Mouse (Mus musculus): Measurements from ENCODE around the gene Ripk4.

Gene Ripk4

DNA sequence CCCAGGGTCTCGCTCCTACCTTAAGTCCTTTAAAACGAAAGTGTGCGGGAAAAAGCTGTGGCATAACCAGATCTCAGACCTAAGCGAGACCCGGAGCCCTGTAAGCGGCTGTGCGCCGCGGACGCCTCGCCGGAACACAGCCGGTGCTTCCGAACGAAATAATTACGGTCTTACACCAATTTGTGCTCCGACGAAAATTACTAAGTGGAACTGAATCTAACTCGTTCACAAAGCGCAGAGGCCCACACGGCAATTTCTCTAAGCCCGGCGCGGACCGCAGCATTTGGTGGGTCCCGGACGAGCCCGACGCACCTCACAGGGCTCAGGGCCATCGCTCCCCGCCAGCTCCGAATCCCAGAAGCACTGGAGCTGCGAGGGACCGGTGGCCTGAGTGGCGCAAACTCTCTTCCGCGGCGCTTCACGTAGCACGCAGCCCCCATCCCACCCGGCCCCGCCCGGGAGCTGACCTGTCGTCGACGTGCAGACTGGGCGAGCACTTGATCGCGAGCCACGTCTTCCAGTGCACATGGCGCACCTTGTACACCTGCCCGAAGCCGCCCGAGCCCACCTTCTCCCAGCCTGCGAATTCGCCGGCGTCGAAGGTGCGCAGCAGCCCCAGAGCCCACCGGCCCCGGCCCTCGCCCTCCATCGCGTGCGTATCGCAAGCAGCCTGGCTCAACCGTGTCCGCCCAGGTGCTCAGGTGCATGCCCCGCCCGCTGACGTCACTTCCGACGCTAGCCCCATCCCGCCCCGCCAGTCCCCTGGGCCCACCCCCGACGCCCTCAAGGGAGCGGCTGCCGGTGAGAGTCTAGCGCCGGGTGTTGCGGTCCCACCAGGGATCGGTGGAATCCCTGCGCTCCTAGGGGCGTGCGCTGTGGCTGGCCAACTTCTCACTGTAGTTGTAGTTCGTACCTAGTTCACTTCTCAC lies at the start of gene Ripk4:
TSS of gene Ripk4 (minus strand) at position 727 of the 929 bp plus-strand sequence.
- DNase-seq, result peak; percentile 23

DNA sequence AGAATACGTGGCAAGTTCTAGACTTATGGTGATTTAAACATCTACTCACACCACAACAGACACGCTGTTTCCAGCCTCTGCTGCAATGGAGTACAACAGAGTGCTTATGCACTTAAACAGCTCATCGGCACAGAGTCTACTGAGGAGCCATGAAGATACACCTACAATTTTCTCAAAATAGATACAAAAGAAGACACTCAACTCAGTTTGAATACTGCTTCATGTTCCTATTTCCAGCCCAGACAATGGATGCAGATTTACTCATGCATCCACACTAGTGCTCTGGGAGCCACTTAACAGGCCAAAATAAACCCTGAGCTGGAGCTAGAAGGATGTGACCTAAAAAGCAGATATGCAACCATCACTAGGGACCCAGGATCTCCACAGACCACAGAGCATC lies 45.3 kb upstream of the Ripk4 start:
- DNase-seq, result no peak

DNA sequence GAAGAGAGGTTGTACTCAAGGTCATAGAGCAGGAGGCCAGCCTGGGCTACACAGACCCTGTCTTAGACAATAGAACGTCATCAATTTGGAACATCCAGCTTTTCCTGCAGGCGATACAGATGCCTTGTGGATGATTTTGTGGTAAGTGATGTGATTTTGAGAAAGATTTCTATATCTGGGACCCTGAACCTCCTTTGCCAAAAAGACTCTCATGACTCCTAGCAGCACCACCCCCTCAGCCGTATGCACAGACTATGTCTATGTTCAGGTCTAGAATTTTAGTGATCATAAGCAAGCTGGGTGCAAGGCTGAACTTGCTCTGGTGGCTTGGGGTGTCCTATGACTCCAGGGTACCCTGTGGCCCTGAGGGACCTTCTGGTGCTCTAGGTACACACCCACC lies 42.1 kb upstream of the Ripk4 start:
- no peak for DNase-seq

DNA sequence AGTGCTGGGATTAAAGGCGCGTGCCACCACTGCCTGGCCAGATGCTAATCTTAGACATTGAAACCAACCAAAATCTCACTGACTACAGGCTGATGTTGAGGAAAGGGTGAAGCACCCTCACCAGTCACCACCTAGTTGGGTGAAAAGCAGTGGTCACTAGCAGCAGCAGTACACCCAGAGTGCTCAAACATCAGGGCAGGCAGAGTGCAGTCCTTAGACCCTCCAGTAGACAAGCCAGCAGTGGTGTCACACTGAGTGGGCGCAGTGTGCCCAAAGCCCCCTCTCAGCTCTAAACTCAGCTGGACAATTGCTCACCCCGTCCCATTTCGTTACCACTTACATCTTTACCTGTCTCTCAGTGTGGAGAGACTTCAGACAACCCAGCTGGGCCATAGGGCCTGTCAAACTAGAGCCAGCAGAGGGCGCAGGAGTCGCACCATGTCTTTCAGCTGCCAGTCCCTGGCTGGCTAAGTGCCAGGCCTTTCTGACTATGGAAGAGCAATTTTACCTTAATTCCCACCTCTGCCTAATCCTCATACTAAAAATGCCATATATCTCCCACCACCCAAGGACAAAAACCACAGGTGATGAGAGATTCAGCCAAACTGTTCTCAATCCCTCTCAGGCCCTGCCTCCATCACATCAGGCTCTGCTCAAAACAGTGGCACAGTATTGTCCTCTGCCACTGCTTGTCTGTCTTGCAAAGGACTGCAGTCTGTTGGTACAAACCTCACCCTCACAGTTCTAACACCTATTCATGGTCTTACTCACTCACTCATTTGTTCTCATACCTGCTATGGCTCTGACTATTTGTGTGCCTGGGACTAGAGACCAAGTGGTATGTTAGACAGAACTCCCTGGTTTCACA lies 41.3 kb upstream of the Ripk4 start:
- DNase-seq, result peak; percentile 62

GRCm38 (mm10) chr16:97797950-97798869 lies 34.6 kb upstream of the Ripk4 start:
- DNase-seq, result no peak

DNA sequence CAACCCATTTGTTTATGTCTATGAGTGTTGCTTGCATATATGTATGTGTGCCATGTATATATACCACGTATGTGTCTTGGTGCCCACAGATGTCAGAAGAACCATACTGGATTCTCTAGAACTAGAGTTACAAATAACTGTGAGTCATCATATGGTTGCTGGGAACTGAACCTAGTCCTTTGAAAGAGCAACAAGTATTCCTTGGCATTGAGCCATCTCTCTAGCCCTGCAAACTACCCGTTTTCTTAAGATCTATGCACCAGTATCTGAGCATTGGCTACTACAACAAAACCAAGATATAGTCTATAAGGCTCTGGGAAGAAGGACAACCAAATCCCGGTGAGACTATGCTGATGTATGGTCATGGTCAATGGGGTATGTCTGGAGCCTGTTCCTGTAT lies 33.6 kb upstream of the Ripk4 start:
- DNase-seq, result no peak

- DNase-seq, result no peak
Measured at GRCm38 (mm10) chr16:97794256-97794655, 30.7 kb upstream of the Ripk4 start.

GRCm38 (mm10) chr16:97783057-97783456 lies 19.5 kb upstream of the Ripk4 start:
- DNase-seq, result no peak

DNA sequence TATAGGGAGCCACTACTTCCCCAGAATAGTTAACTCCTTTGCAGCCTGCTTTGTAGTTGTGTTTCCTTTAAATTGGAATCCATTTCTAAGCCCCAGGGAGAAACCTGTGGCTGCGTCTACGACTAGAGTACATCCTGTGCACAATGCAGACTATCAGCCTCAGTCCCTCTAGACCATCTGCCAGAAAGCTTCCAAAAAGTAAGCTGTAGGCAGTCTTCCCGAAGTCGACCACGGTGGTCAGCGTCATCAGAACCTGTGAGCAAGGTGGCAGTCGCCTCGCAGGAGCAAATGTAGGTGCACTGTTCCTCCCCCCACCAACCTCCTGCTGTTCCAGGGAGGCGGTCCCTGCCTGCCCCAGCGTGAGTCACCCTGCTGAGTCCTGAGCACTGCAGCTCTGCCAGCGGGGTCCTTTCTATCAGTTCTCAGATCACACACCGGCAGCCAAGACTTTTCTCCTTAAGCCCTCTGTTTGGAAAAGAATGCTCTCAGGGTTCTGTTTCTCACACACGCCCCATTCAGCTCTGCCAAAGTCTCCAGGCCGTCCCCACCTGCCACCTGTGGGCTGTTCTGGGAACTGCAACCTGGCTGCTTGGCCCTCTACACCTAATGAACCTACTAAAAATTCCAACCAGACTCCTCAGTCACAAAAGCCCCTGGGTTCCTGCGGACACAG lies 14.9 kb upstream of the Ripk4 start:
- DNase-seq, result peak; percentile 65

DNA sequence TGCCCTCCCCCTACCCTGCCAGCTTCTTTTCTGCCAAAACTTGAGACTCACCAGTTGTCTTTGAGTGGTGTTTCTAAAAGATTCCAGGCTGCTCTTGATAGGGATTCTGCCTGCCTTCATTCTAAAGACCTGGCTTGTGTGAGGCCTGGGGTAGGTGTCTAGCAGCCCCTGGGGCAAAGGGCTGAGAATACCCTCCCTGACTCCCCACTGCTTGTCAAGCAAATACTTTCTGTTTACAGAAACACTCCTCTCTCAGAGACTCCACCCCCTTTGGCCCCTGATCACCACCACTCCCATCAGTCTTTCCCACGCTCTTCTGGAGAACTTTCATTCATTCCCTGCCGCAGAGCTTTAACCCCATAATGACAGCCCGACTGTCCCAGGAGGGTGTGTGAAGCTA lies 2.9 kb upstream of the Ripk4 start:
- no peak for DNase-seq

GRCm38 (mm10) chr16:97764626-97765025 lies 1.0 kb upstream of the Ripk4 start:
- no peak for DNase-seq

DNA sequence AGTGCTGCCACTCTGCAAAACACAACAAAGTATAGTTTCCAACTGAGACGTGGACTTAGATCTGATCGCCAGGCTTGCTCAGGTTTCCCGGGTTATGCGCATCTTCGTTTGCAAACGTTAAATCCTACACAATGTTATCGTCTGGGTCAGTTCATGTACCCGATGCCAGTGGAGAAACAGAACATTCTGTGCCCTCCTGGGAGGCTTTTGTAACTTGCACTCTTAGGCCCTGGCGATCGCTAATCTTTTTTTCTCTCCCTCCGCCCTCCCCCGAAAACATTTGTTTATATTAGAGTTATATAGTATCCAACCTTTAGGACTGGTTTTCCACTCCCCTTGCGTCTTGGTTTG lies 378 bp upstream of the Ripk4 start:
- no peak for DNase-seq

DNA sequence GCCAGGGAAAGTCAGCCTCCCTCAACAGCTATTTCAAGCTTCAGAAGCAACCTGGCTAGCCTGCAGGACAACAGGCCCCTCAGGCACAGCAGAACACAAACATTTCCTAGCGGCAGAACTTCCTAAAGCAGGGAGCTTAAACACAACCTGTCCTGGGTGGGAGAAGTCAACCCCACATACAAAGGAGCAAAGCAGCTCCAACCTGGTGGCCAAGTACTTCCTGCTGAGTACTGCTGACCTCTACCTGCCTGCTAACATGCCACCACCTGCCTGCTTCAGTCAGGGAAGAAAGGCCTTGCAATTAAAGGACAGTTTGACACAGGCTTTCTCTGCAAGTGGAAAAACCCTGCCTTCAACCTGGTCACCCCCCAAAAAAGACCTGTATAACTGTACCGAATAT lies 1.8 kb downstream of the Ripk4 start:
- no peak for DNase-seq

DNA sequence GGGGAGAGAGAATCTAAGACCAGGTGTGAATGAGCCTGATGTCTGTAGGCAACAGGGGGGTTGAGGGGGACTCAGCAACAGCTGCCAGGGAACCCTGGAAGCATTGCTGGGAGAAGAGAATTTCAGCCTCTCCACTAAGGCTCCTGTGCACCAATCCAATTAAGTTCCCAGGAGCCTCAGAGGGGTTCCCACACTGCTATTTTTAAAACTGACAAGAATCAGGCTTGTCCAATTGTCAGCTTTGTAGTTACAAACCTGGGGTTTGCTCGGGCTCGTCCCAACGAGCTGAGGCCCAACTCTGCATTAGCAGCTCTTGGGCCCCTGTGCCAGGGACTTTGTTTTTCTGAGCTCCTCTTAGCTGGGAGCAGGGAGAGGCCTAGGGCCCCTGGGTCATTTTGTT lies 3.9 kb downstream of the Ripk4 start:
- DNase-seq, result no peak

DNA sequence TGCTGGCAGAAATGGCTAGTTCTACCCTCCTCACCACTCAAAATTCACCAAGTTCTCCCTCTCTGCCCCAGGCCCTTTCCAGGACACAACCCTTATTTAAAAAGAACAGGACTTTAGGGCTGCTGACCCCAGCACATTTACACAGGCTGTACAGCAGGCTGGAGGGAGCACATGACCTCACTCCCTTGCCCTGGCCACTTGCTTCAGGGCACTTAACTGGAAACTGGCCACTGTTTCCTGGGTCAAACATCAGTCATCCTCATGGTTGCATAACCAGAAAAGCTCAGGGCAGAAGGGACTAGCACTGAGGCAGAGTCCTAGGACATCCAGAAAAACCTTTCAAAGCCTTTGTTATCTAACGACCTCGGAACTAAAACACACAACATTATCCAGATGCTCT lies 5.3 kb downstream of the Ripk4 start:
- DNase-seq, result no peak

- no peak for DNase-seq
Measured at GRCm38 (mm10) chr16:97756460-97756859, 7.1 kb downstream of the Ripk4 start.

DNA sequence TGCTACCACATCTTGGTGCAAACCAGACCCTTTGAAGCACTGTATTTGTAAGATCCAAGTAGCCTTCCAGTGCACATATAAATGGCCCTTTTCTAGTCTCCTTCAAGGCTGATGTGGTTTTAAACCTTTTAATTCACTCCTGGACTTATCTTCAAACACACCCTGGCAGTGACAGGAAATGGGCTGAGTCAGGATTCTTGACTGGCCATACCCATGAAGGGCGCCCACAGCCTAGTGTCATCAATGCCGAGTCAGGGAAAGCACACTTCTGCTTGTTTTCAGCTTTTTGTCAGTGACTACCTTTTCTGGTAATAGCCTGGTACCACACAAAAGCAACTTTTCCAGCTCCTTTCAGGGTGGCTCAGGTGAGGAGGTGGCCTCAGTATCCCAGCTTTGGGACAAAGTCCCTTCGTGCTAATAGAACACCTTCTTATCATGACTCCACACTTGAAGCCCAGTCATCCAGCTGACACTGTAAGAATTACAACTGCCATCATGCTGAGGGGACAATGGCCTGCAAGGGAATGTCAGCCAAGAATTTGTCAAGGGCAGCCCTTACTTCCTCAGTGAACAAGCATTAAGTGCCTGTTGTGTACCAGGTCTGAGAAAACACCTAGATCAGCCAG lies 11.2 kb downstream of the Ripk4 start:
- no peak for DNase-seq

- no peak for DNase-seq
Measured at GRCm38 (mm10) chr16:97751884-97752283, 11.7 kb downstream of the Ripk4 start.

GRCm38 (mm10) chr16:97748421-97748820 lies 15.2 kb downstream of the Ripk4 start:
- no peak for DNase-seq

DNA sequence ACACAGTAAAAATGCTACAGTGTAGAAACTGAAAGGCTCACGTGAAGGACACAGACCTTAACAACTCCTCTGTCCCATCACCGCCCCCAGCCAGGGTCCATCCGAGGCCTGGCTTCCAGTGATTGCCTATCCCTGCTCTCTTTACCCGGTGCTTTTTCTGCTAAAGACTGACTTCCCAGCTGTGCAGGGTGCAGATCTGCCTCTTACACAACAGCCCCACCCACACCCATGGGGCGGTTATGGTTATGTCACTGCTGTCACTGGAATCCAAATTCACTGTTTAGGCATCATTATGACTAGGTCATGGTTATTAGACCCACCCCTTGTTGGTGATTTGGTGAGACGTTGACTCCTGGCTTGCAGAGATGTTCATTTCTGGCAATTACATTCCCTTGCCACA lies 25.6 kb downstream of the Ripk4 start:
- no peak for DNase-seq

DNA sequence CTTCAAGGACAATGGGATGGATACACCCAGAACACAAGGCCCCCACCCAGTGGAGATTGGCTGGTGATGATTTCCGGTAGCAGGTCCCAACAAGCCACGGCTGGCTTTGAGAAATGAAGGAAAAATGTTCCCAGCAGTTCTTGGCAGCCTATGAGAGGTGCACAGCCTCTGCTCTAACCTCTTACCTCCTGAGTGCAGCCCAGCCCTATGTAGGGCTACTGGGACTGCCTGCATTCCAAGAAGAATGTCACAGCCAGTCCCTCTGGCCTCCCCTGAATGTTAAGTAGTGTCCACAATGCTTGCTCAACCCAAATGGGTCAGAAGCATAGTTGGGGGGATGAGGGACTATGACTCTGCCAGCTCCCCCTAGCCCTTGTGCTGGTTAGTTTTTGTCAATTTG lies 27.0 kb downstream of the Ripk4 start:
- DNase-seq, result no peak

Measured in thymus, postnatal 25 days (tissue).